Mouse (Mus musculus) brain, embryonic 14.5 days (tissue): ENCODE results near the gene Grm4. TPM values are rescaled to one million over a fixed set of nuclear protein-coding genes. Genes with fewer than 3 reads are reported as not detected.

Source experiments
- DNase-seq: peaks from one replicate; pipeline ENCODE4 v3.0.0-alpha.2; 2011; ENCODE audit warnings: low read depth
- CTCF ChIP-seq: fragments of 200-500 bp; IDR thresholded peaks from 2 replicates; pipeline ENCODE4 v1.5.1; 2012; ENCODE audit warnings: inconsistent platforms, mild to moderate bottlenecking, moderate library complexity, borderline replicate concordance; ENCODE audit not compliant: insufficient read depth, insufficient read length; ENCODE audit errors: extremely low read depth
- POLR2A ChIP-seq: fragments of 200-500 bp; IDR thresholded peaks from 2 replicates; pipeline ENCODE4 v1.6.1; 2012; ENCODE audit warnings: mild to moderate bottlenecking, inconsistent platforms, borderline replicate concordance; ENCODE audit not compliant: poor library complexity, insufficient read depth, insufficient read length, severe bottlenecking; ENCODE audit errors: extremely low read depth
- polyA plus RNA-seq: library from polyadenylated mRNA; depleted of rRNA; stranded (reverse); fragments of >200 nt; gene quantifications from 2 replicates; pipeline ENCODE4 v1.2.3, GENCODE M21; 2012

The Grm4 gene
- polyA plus RNA-seq, 1 experiment = 28.0 TPM

- TF ChIP-seq CTCF = peak; percentile 94
- TF ChIP-seq POLR2A = no peak
- peak; percentile 63 for DNase-seq
Observed at GRCm38 (mm10) chr17:27520557-27520956, 646 bp downstream of the Grm4 start.

GRCm38 (mm10) chr17:27518700-27519595, 2.3 kb downstream of the Grm4 start:
- peak; percentile 58 for DNase-seq
- no peak for TF ChIP-seq POLR2A
- TF ChIP-seq CTCF = no peak

- DNase-seq = peak; percentile 81
- TF ChIP-seq POLR2A (no peak), CTCF (no peak)
Observed at GRCm38 (mm10) chr17:27518296-27518695, 2.9 kb downstream of the Grm4 start.

- TF ChIP-seq CTCF (peak; percentile 66), POLR2A (no peak)
- DNase-seq = peak; percentile 60
Observed at GRCm38 (mm10) chr17:27513916-27514762, 7.1 kb downstream of the Grm4 start.

- TF ChIP-seq POLR2A (no peak), CTCF (no peak)
- DNase-seq = no peak
Observed at GRCm38 (mm10) chr17:27513279-27513915, 7.8 kb downstream of the Grm4 start.

- no peak for TF ChIP-seq POLR2A
- no peak for TF ChIP-seq CTCF
- DNase-seq = no peak
Observed at GRCm38 (mm10) chr17:27512619-27513161, 8.5 kb downstream of the Grm4 start.

GRCm38 (mm10) chr17:27511865-27512618, 9.2 kb downstream of the Grm4 start:
- TF ChIP-seq CTCF (no peak), POLR2A (no peak)
- DNase-seq = peak; percentile 40

- no peak for DNase-seq
Observed at GRCm38 (mm10) chr17:27511125-27511735, 10.0 kb downstream of the Grm4 start.

GRCm38 (mm10) chr17:27510258-27511124, 10.7 kb downstream of the Grm4 start:
- DNase-seq = no peak
- TF ChIP-seq CTCF (no peak), POLR2A (no peak)

More at GRCm38 (mm10) chr17:27511125-27511735, 10.0 kb downstream of the Grm4 start:
- TF ChIP-seq POLR2A = no peak
- TF ChIP-seq CTCF = no peak

GRCm38 (mm10) chr17:27509056-27509455, 12.1 kb downstream of the Grm4 start:
- no peak for DNase-seq
- TF ChIP-seq POLR2A = no peak
- no peak for TF ChIP-seq CTCF

GRCm38 (mm10) chr17:27508513-27508912, 12.7 kb downstream of the Grm4 start:
- DNase-seq = no peak
- TF ChIP-seq POLR2A = no peak

- no peak for DNase-seq
- TF ChIP-seq CTCF (no peak), POLR2A (no peak)
Observed at GRCm38 (mm10) chr17:27508002-27508401, 13.2 kb downstream of the Grm4 start.
